Mouse (Mus musculus) hindbrain, embryonic 12.5 days (tissue): Measurements from ENCODE around the gene Ankrd42. TPM values are rescaled to one million over a fixed set of nuclear protein-coding genes. Genes with fewer than 3 reads are reported as not detected.
A peak's percentile ranks its signal among the peaks of the same experiment; 100 is the strongest.

Source experiments
- ATAC-seq: fragments of 200-750 bp; cut with Nextera tagmentation; 2 replicates; pipeline ENCODE4 v1.8.0; 2017; ENCODE audit warnings: moderate TSS enrichment; ENCODE audit not compliant: low FRiP score
- H3K27ac ChIP-seq: fragments of 300-500 bp; sonication (generic); 2 replicates; pipeline ENCODE4 v1.5.1; 2016; ENCODE audit warnings: mild to moderate bottlenecking
- H3K27me3 ChIP-seq: fragments of 300-500 bp; sonication (generic); 2 replicates; pipeline ENCODE4 v1.6.1; 2016; ENCODE audit warnings: mild to moderate bottlenecking
- H3K36me3 ChIP-seq: fragments of 300-500 bp; sonication (generic); 2 replicates; pipeline ENCODE4 v1.6.1; 2016; ENCODE audit warnings: mild to moderate bottlenecking
- H3K4me1 ChIP-seq: fragments of 300-500 bp; sonication (generic); 2 replicates; pipeline ENCODE4 v1.6.1; 2016
- H3K4me2 ChIP-seq: fragments of 300-500 bp; sonication (generic); replicated peaks from 2 replicates; pipeline ENCODE4 v1.6.1; 2016; ENCODE audit warnings: mild to moderate bottlenecking
- H3K4me3 ChIP-seq: fragments of 300-500 bp; sonication (generic); 2 replicates; pipeline ENCODE4 v1.5.1; 2016; ENCODE audit warnings: mild to moderate bottlenecking
- H3K9ac ChIP-seq: fragments of 300-500 bp; sonication (generic); 2 replicates; pipeline ENCODE4 v1.6.1; 2016; ENCODE audit warnings: mild to moderate bottlenecking, moderate library complexity
- H3K9me3 ChIP-seq: fragments of 300-500 bp; sonication (generic); replicated peaks from 2 replicates; pipeline ENCODE4 v1.6.1; 2016; ENCODE audit warnings: mild to moderate bottlenecking
- WGBS: fragments of 180-500 bp; shearing (Covaris S2); methylation state at CpG from one replicate; pipeline ENCODE4 v1.1.7; 2016; 5-methylcytosine and 5-hydroxymethylcytosine counted together
- polyA plus RNA-seq: library from polyadenylated mRNA; unstranded; fragments of >200 nt; fragmentation: Nextera tagmentation; extraction: Ambion mirVana; gene quantifications from 2 replicates; pipeline ENCODE4 v1.2.1, GENCODE M21; 2016

Gene Ankrd42
- polyA plus RNA-seq, 1 experiment from 2014 or later = 15.7 TPM

GRCm38 (mm10) chr7:92558744-92559143, 78.2 kb downstream of the Ankrd42 start:
- H3K9me3 ChIP-seq = no peaks in the 10 kb centered on the region
- no peak for ATAC-seq
- no peak overlapping the region for H3K4me2 ChIP-seq
- no peaks in the 10 kb centered on the region for H3K36me3 ChIP-seq
- no peak overlapping the region for H3K9ac ChIP-seq
- no peak overlapping the region for H3K4me3 ChIP-seq
- H3K27me3 ChIP-seq = no peaks in the 10 kb centered on the region
- H3K27ac ChIP-seq = no peak overlapping the region
- 90% methylated on average over 2 of the region's 2 CpGs for WGBS
- peaks cover 7% of the 10 kb centered on the region for H3K4me1 ChIP-seq

DNA sequence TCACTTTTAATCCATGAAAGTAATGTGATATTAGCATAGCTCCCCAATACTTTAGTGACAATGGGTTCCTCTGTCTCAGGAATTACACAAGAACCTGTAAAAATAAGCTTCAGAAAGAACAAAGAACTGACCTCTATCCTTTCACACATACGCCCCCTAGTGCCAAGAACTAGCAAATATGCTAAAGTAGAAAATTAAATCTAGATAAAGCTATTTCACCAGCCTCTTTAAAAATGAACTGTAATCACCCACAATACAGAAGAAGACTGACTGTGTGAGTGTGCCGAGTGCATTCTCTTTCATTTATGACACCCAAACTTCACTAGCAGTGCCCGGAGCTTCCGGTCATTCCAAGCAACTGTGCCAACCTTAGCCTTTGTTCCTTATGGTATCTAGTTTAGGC, 86.0 kb downstream of the Ankrd42 start:
- H3K9me3 ChIP-seq = no peaks in the 10 kb centered on the region
- H3K4me3 ChIP-seq = no peak overlapping the region
- H3K36me3 ChIP-seq = no peaks in the 10 kb centered on the region
- no peak overlapping the region for H3K4me2 ChIP-seq
- no peaks in the 10 kb centered on the region for H3K27me3 ChIP-seq
- no peak overlapping the region for H3K27ac ChIP-seq
- no peak overlapping the region for H3K9ac ChIP-seq
- ATAC-seq = peak; percentile 56; the same call in 1 of the 2 replicates
- WGBS = 56% methylated on average over 4 of the region's 4 CpGs
- H3K4me1 ChIP-seq = no peaks in the 10 kb centered on the region

- Histone ChIP-seq H3K4me1 (no peaks in the 10 kb centered on the region), H3K9ac (no peak overlapping the region), H3K4me3 (no peak overlapping the region), H3K9me3 (no peaks in the 10 kb centered on the region), H3K36me3 (no peaks in the 10 kb centered on the region), H3K27ac (no peak overlapping the region), H3K27me3 (no peaks in the 10 kb centered on the region), H3K4me2 (no peak overlapping the region)
- ATAC-seq = 0 out of 2 replicates have a peak, but pooled peaks have one; percentile 48
- WGBS = 94% methylated on average over 6 of the region's 6 CpGs
Measured at GRCm38 (mm10) chr7:92550248-92550989, 86.5 kb downstream of the Ankrd42 start.

DNA sequence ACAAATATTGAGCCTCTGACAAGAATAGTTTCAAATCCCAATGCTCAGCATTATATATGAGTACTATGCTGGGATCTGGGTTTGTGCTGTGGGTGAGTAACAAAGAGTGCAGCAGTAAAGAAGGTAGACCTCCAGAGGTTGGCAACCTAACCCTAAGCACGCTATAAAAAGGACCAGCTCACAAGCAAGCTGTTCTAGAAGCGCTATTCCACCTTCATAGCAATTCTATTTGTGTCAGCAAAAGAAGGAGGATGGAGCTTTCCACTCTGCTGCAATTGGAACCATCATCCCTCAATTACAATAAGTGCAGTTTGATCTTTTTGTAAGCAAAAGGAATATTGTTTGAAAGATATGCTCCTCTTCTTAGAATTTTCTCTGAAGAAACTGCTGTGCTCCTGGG, 90.2 kb downstream of the Ankrd42 start:
- no peak overlapping the region for H3K4me3 ChIP-seq
- H3K4me1 ChIP-seq = no peaks in the 10 kb centered on the region
- no peaks in the 10 kb centered on the region for H3K36me3 ChIP-seq
- no peak overlapping the region for H3K4me2 ChIP-seq
- 61% methylated on average over 2 of the region's 2 CpGs for WGBS
- no peak for ATAC-seq
- H3K9me3 ChIP-seq = no peaks in the 10 kb centered on the region
- no peak overlapping the region for H3K9ac ChIP-seq
- no peak overlapping the region for H3K27ac ChIP-seq
- H3K27me3 ChIP-seq = no peaks in the 10 kb centered on the region

GRCm38 (mm10) chr7:92532351-92533036, 104.4 kb downstream of the Ankrd42 start:
- H3K4me2 ChIP-seq = 0 out of 2 replicates have a peak overlapping the region, but pooled peaks have one; percentile 4
- no peak overlapping the region for H3K4me3 ChIP-seq
- H3K4me1 ChIP-seq = peaks cover 10% of the 10 kb centered on the region; the same call in 1 of the 2 replicates
- H3K9me3 ChIP-seq = no peaks in the 10 kb centered on the region
- no peaks in the 10 kb centered on the region for H3K36me3 ChIP-seq
- H3K27ac ChIP-seq = peak overlapping the region; percentile 67
- no peaks in the 10 kb centered on the region for H3K27me3 ChIP-seq
- WGBS = 35% methylated on average over 6 of the region's 6 CpGs
- peak; percentile 86 for ATAC-seq
- H3K9ac ChIP-seq = no peak overlapping the region

Other genes starting within 250 kb of the Ankrd42 start
- 74.6 and 77.6 TPM in 2 replicates for gene Ccdc90b, start 76.0 kb downstream of the Ankrd42 start, polyA plus RNA-seq
- gene Pcf11, start 32.8 kb upstream of the Ankrd42 start, polyA plus RNA-seq = 29.2 and 31.7 TPM in 2 replicates
- gene Rab30, start 104.5 kb upstream of the Ankrd42 start, polyA plus RNA-seq = 22.2 and 22.6 TPM in 2 replicates
- gene Ddias, start 237.1 kb upstream of the Ankrd42 start, polyA plus RNA-seq = 13.3 and 13.5 TPM in 2 replicates
- 23.2 and 24.7 TPM in 2 replicates for gene Prcp, start 237.3 kb upstream of the Ankrd42 start, polyA plus RNA-seq